Mouse (Mus musculus): ENCODE results near the gene Zfp260. TPM values are rescaled to one million over a fixed set of nuclear protein-coding genes. Genes with fewer than 3 reads are reported as not detected.

Gene Zfp260
- polyA plus RNA-seq, 1 experiment from 2014 or later: 75.3 TPM

GRCm38 (mm10) chr7:30147011-30147410, 52.4 kb downstream of the Zfp260 start:
- 91% methylated on average over 5 of the region's 5 CpGs for WGBS
- Histone ChIP-seq H3K9me3 (replicated peaks; ENCODE audit: control insufficient read depth, low read length) (peaks cover 31% of the 10 kb centered on the region), H3K4me3 (ENCODE audit: low read length) (no peak overlapping the region), H3K36me3 (ENCODE audit: control insufficient read depth, insufficient read depth) (peaks cover 31% of the 10 kb centered on the region), H3K27me3 (ENCODE audit: control insufficient read depth, insufficient read depth, low read length) (no peaks in the 10 kb centered on the region), H3K9ac (ENCODE audit: low read length) (no peak overlapping the region), H3K4me2 (ENCODE audit: low read depth, low read length) (no peak overlapping the region), H3K4me1 (ENCODE audit: control insufficient read depth, insufficient read depth, low read length) (peaks cover 3% of the 10 kb centered on the region), H3K27ac (ENCODE audit: low read length) (no peak overlapping the region)
- ATAC-seq (replicated peaks; ENCODE audit: extremely low read depth, insufficient read depth, low FRiP score): no peak

- Histone ChIP-seq H3K27me3 (ENCODE audit: control insufficient read depth, insufficient read depth, low read length) (no peaks in the 10 kb centered on the region), H3K27ac (ENCODE audit: low read length) (no peak overlapping the region), H3K4me1 (ENCODE audit: control insufficient read depth, insufficient read depth, low read length) (no peaks in the 10 kb centered on the region), H3K9ac (ENCODE audit: low read length) (no peak overlapping the region), H3K4me3 (ENCODE audit: low read length) (no peak overlapping the region), H3K9me3 (replicated peaks; ENCODE audit: control insufficient read depth, low read length) (peaks cover 74% of the 10 kb centered on the region), H3K36me3 (ENCODE audit: control insufficient read depth, insufficient read depth) (peaks cover 65% of the 10 kb centered on the region), H3K4me2 (ENCODE audit: low read depth, low read length) (no peak overlapping the region)
- no peak for ATAC-seq (replicated peaks; ENCODE audit: extremely low read depth, insufficient read depth, low FRiP score)
- 96% methylated on average over 1 of the region's 1 CpGs for WGBS
Measured at GRCm38 (mm10) chr7:30154040-30154439, 59.5 kb downstream of the Zfp260 start.

- H3K36me3 ChIP-seq (ENCODE audit: control insufficient read depth, insufficient read depth): peaks cover 73% of the 10 kb centered on the region
- WGBS: 95% methylated on average over 3 of the region's 3 CpGs
- ATAC-seq (replicated peaks; ENCODE audit: extremely low read depth, insufficient read depth, low FRiP score): no peak
- H3K27me3 ChIP-seq (ENCODE audit: control insufficient read depth, insufficient read depth, low read length): no peaks in the 10 kb centered on the region
- H3K27ac ChIP-seq (ENCODE audit: low read length): no peak overlapping the region
- no peaks in the 10 kb centered on the region for H3K4me1 ChIP-seq (ENCODE audit: control insufficient read depth, insufficient read depth, low read length)
- no peak overlapping the region for H3K9ac ChIP-seq (ENCODE audit: low read length)
- no peak overlapping the region for H3K4me2 ChIP-seq (ENCODE audit: low read depth, low read length)
- peaks cover 75% of the 10 kb centered on the region for H3K9me3 ChIP-seq (replicated peaks; ENCODE audit: control insufficient read depth, low read length)
- no peak overlapping the region for H3K4me3 ChIP-seq (ENCODE audit: low read length)
Measured at GRCm38 (mm10) chr7:30155507-30155906, 60.9 kb downstream of the Zfp260 start.

Small RNAs within 50 kb of the gene (microRNA-seq; reads per million reads assigned to microRNA genes)
- gene Gm23368: not detected

Other genes starting within 250 kb of the Zfp260 start
- 1.5 TPM in 2 replicates for gene Zfp940, start 241.1 kb upstream of the Zfp260 start, polyA plus RNA-seq (2015; fragmentation: Nextera tagmentation; extraction: Ambion mirVana)
- 4.2 and 5.4 TPM in 2 replicates for gene Zfp420, start 234.8 kb upstream of the Zfp260 start, polyA plus RNA-seq (2015; fragmentation: Nextera tagmentation; extraction: Ambion mirVana)
- 8.5 and 9.6 TPM in 2 replicates for gene Zfp27, start 188.2 kb upstream of the Zfp260 start, polyA plus RNA-seq (2015; fragmentation: Nextera tagmentation; extraction: Ambion mirVana)
- gene Zfp383, start 186.6 kb upstream of the Zfp260 start, polyA plus RNA-seq (2015; fragmentation: Nextera tagmentation; extraction: Ambion mirVana): 3.0 and 3.2 TPM in 2 replicates
- 8.2 and 8.3 TPM in 2 replicates for gene Zfp74, start 140.7 kb upstream of the Zfp260 start, polyA plus RNA-seq (2015; fragmentation: Nextera tagmentation; extraction: Ambion mirVana)
- gene Zfp568, start 110.8 kb upstream of the Zfp260 start, polyA plus RNA-seq (2015; fragmentation: Nextera tagmentation; extraction: Ambion mirVana): 16.0 and 18.4 TPM in 2 replicates
- 4.3 and 4.7 TPM in 2 replicates for gene Zfp14, start 43.4 kb upstream of the Zfp260 start, polyA plus RNA-seq (2015; fragmentation: Nextera tagmentation; extraction: Ambion mirVana)
- 4.8 and 5.2 TPM in 2 replicates for gene Zfp82, start 21.9 kb upstream of the Zfp260 start, polyA plus RNA-seq (2015; fragmentation: Nextera tagmentation; extraction: Ambion mirVana)
- not detected in 2 replicates for gene Gm26920, start 4.4 kb upstream of the Zfp260 start, polyA plus RNA-seq (2015; fragmentation: Nextera tagmentation; extraction: Ambion mirVana)
- gene Zfp566, start 4.2 kb upstream of the Zfp260 start, polyA plus RNA-seq (2015; fragmentation: Nextera tagmentation; extraction: Ambion mirVana): 6.2 and 7.1 TPM in 2 replicates
- gene Zfp382, start 27.2 kb downstream of the Zfp260 start, polyA plus RNA-seq (2015; fragmentation: Nextera tagmentation; extraction: Ambion mirVana): 11.2 and 13.3 TPM in 2 replicates
- 7.2 and 7.3 TPM in 2 replicates for gene Zfp146, start 75.0 kb downstream of the Zfp260 start, polyA plus RNA-seq (2015; fragmentation: Nextera tagmentation; extraction: Ambion mirVana)
- 506 and 580 TPM in 2 replicates for gene Cox7a1, start 89.4 kb downstream of the Zfp260 start, polyA plus RNA-seq (2015; fragmentation: Nextera tagmentation; extraction: Ambion mirVana)
- gene Capns1, start 104.0 kb downstream of the Zfp260 start, polyA plus RNA-seq (2015; fragmentation: Nextera tagmentation; extraction: Ambion mirVana): 85.4 and 87.7 TPM in 2 replicates
- 112 TPM in 2 replicates for gene Polr2i, start 137.2 kb downstream of the Zfp260 start, polyA plus RNA-seq (2015; fragmentation: Nextera tagmentation; extraction: Ambion mirVana)
- 134 and 154 TPM in 2 replicates for gene Tbcb, start 137.5 kb downstream of the Zfp260 start, polyA plus RNA-seq (2015; fragmentation: Nextera tagmentation; extraction: Ambion mirVana)
- gene Ovol3, start 140.9 kb downstream of the Zfp260 start, polyA plus RNA-seq (2015; fragmentation: Nextera tagmentation; extraction: Ambion mirVana): 0.20 TPM in 1 of 2 replicates, not detected in the other
- gene Thap8, start 185.3 kb downstream of the Zfp260 start, polyA plus RNA-seq (2015; fragmentation: Nextera tagmentation; extraction: Ambion mirVana): 0.29 and 0.47 TPM in 2 replicates
- 6.9 and 8.1 TPM in 2 replicates for gene Wdr62, start 185.6 kb downstream of the Zfp260 start, polyA plus RNA-seq (2015; fragmentation: Nextera tagmentation; extraction: Ambion mirVana)
- 7.0 and 8.0 TPM in 2 replicates for gene Clip3, start 197.0 kb downstream of the Zfp260 start, polyA plus RNA-seq (2015; fragmentation: Nextera tagmentation; extraction: Ambion mirVana)
- 62.0 and 67.1 TPM in 2 replicates for gene Alkbh6, start 213.9 kb downstream of the Zfp260 start, polyA plus RNA-seq (2015; fragmentation: Nextera tagmentation; extraction: Ambion mirVana)
- 9.2 and 10.0 TPM in 2 replicates for gene Syne4, start 220.0 kb downstream of the Zfp260 start, polyA plus RNA-seq (2015; fragmentation: Nextera tagmentation; extraction: Ambion mirVana)
- 3.6 and 7.3 TPM in 2 replicates for gene E130208F15Rik, start 227.0 kb downstream of the Zfp260 start, polyA plus RNA-seq (2015; fragmentation: Nextera tagmentation; extraction: Ambion mirVana)
- 12.0 and 17.0 TPM in 2 replicates for gene Sdhaf1, start 229.1 kb downstream of the Zfp260 start, polyA plus RNA-seq (2015; fragmentation: Nextera tagmentation; extraction: Ambion mirVana)

Data from heart, embryonic 16.5 days (tissue).